In the genomic region with DNA sequence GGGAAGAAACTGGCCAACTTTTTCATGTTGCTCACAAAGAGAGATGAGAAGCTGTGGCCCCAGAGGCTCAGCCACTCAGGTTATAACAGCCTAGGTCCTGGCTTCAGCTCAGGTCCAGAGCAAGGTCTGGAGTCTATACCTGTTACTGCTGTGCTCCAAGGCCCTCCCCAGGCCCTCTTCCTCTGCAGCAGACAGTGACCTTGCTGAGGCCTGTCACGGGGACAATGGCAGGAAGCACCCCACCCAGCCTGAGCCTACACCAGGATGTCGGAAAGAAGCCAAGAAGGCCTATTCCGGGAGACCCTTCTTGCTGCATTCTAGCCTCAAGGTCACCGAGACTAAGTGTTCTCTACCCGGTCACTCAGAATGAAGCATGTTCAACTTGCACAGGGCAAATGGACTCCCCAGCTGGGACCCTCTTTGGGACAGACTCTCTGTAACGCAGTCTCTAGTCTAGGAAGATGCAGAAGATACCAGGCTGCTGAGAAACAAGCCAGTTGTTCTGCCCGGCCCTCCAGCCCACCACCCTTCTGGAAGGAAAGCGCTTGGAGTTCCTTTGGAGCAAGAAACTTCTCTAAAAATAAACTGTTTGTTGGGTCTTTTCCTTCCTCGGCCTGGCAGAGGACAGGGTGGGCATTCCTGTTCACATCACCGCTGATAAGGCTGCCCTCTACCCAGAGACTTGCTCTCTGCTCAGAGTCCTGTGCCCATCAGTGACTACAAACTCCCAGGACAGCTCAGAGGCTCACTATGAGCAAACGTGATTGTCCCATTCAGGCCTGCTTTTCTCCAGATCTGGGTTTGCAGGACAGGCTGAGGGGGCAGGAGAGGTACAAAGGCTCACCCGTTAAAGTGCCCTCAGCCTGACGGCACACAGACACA, we compare ENCODE assay signal across 8 mouse cellular contexts. TPM values are rescaled to one million over a fixed set of nuclear protein-coding genes. Genes with fewer than 3 reads are reported as not detected.
DNase-seq lines count a peak whose midpoint lies in the region; ATAC-seq and TF ChIP-seq lines count a peak whose summit lies in the region.

No protein-coding gene starts in this region.

- no peak overlapping the region for H3K9ac ChIP-seq in hindbrain, embryonic 11.5 days (ENCODE audit: low read depth, low read length)
- H3K9ac ChIP-seq in limb, embryonic 12.5 days (replicated peaks) = no peak overlapping the region

- H3K27me3 ChIP-seq in hindbrain, embryonic 11.5 days (ENCODE audit: control insufficient read depth, insufficient read depth, low read length) = no peaks in the 10 kb centered on the region
- no peaks in the 10 kb centered on the region for H3K27me3 ChIP-seq in limb, embryonic 12.5 days
- H3K27me3 ChIP-seq in splenic B cell, adult 2 months (ENCODE audit: control insufficient read depth, insufficient read depth, low read length, poor library complexity, severe bottlenecking) = no peaks in the 10 kb centered on the region

- no peak overlapping the region for H3K4me3 ChIP-seq in cortical plate, adult 2 months (ENCODE audit: insufficient read depth, low read length)
- H3K4me3 ChIP-seq in hindbrain, embryonic 11.5 days (ENCODE audit: low read depth, low read length) = no peak overlapping the region
- H3K4me3 ChIP-seq in limb, embryonic 12.5 days (replicated peaks) = no peak overlapping the region

- H3K4me1 ChIP-seq in cortical plate, adult 2 months (ENCODE audit: control insufficient read depth, insufficient read depth, low read length) = peaks cover 21% of the 10 kb centered on the region
- H3K4me1 ChIP-seq in hindbrain, embryonic 11.5 days (replicated peaks; ENCODE audit: control insufficient read depth, insufficient read depth, low read length) = no peaks in the 10 kb centered on the region
- H3K4me1 ChIP-seq in limb, embryonic 12.5 days (replicated peaks) = peaks cover 17% of the 10 kb centered on the region

- no peak for TF ChIP-seq POLR2A in cortical plate, adult 2 months (IDR thresholded peaks at IDR 0.05; ENCODE audit: extremely low read depth, insufficient read depth, low read length)

- peak; percentile 65 for DNase-seq in T-cell, adult 2 months (ENCODE audit: low spot score)
- no peak for DNase-seq in hindbrain, embryonic 11.5 days (ENCODE audit: low spot score)
- DNase-seq in splenic B cell, adult 2 months (ENCODE audit: low read depth, low spot score) = peak; percentile 35
- DNase-seq in embryo, embryonic 11 days = no peak
- DNase-seq in cerebellum, adult 9-10 months = no peak
- no peak for DNase-seq in natural killer cell, adult 2 months (ENCODE audit: low spot score in 2 of 2)

- H3K27ac ChIP-seq in cortical plate, adult 2 months (ENCODE audit: insufficient read depth, low read length) = peak overlapping the region; percentile 36
- 0 out of 2 replicates have a peak overlapping the region, but pooled peaks have one; percentile 17 for H3K27ac ChIP-seq in hindbrain, embryonic 11.5 days (ENCODE audit: low read depth, low read length)
- peak overlapping the region; percentile 50; the same call in 1 of the 2 replicates for H3K27ac ChIP-seq in limb, embryonic 12.5 days

- H3K4me2 ChIP-seq in hindbrain, embryonic 11.5 days (replicated peaks; ENCODE audit: low read depth, low read length) = no peak overlapping the region
- no peak overlapping the region for H3K4me2 ChIP-seq in limb, embryonic 12.5 days

- H3K9me3 ChIP-seq in hindbrain, embryonic 11.5 days (ENCODE audit: control insufficient read depth, low read length) = no peaks in the 10 kb centered on the region
- no peaks in the 10 kb centered on the region for H3K9me3 ChIP-seq in limb, embryonic 12.5 days

- WGBS in hindbrain, embryonic 11.5 days = 85% methylated on average over 13 of the region's 13 CpGs
- WGBS in limb, embryonic 12.5 days = 84% methylated on average over 13 of the region's 13 CpGs

- ATAC-seq in hindbrain, embryonic 11.5 days (ENCODE audit: low FRiP score) = no peak
- ATAC-seq in limb, embryonic 12.5 days (ENCODE audit: insufficient number of reproducible peaks, insufficient read depth, low FRiP score, low TSS enrichment, low read depth) = no peak

- no peaks in the 10 kb centered on the region for H3K36me3 ChIP-seq in hindbrain, embryonic 11.5 days (ENCODE audit: control insufficient read depth, insufficient read depth, low read length)
- no peaks in the 10 kb centered on the region for H3K36me3 ChIP-seq in limb, embryonic 12.5 days
- H3K36me3 ChIP-seq in splenic B cell, adult 2 months (ENCODE audit: control insufficient read depth, insufficient read depth, low read length, poor library complexity, severe bottlenecking) = no peaks in the 10 kb centered on the region

- no peak for TF ChIP-seq CTCF in cortical plate, adult 2 months (IDR thresholded peaks at IDR 0.05; ENCODE audit: extremely low read depth, insufficient read depth, low read length)

RNA-seq across cellular contexts. Expression of gene Pitpnm2, which starts 35.7 kb away (rescaled TPM):
- 178 and 196 TPM in 2 replicates for polyA plus RNA-seq in cortical plate, adult 2 months (2012; rRNA removed)
- 5.1 and 6.0 TPM in 2 replicates for polyA plus RNA-seq in hindbrain, embryonic 11.5 days (2014; fragmentation: Nextera tagmentation; extraction: Ambion mirVana)
- 3.1 and 3.6 TPM in 2 replicates for polyA plus RNA-seq in limb, embryonic 12.5 days (2016; fragmentation: Nextera tagmentation; extraction: Ambion mirVana)

Comparison
In these comparisons a context has a peak if more than half of its experiments do, and no peak if none do; other contexts are left out.
1. DNase-seq: peak in T-cell, adult 2 months (single experiment) and splenic B cell, adult 2 months (single experiment); none in hindbrain, embryonic 11.5 days (single experiment), embryo, embryonic 11 days (single experiment), cerebellum, adult 9-10 months (single experiment) and natural killer cell, adult 2 months (0 of 2).
2. RNA of gene Pitpnm2, which starts 35.7 kb away (polyA plus RNA-seq): 178 to 196 TPM in cortical plate, adult 2 months; 5.1 to 6.0 TPM in hindbrain, embryonic 11.5 days and 3.1 to 3.6 TPM in limb, embryonic 12.5 days; every median in the first group is over 10 times any median in the second.
3. Peak in every context shown above with its lines, with median percentiles within 50 percentile points of each other: H3K27ac ChIP-seq.